Mouse (Mus musculus): ENCODE measurements around the gene Foxd3.

DNA sequence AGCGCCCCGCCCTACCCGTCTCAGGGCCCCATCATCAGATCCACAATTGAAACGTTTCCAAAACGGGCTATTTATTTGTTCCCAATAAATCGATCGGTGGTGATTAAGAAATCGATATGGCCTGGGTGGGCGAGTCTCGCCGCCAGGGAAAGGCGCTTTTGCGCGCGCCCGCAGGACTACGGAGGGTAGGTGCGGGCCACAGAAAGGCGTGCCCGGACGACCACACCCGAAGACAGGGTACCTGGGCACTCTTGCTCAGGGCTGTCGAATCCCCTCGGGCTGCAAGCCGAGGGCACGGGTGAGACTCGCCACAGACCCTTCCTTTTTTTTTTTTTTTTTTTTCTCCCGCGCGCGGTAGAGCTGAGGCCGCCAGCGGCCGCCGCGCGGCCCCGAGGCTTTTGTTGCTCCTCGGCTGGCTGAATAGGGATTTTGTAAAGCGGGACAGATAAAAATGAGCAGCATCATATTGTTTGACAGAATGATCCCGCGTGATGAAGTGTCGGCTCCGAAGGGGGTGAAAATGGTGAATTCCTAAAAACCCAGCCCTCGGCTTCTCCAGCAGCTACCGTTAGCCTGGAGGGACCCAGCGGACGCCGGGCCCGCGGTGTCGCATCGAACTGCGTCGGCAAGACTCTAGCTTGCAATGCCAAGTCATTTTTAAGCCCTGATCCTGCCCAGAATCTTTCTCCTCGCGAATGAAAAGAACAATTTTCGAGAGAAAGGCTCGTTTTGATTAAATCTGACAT lies 5.0 kb upstream of the Foxd3 start:
- TF ChIP-seq CTCF (IDR thresholded peaks at IDR 0.05; ENCODE audit: borderline replicate concordance, control insufficient read depth, extremely low read depth, insufficient read depth, low read length, poor library complexity) (no peak), POLR2A (IDR thresholded peaks at IDR 0.05; ENCODE audit: control insufficient read depth, extremely low read depth, insufficient read depth, low read length, poor library complexity) (no peak)
